Mouse (Mus musculus) lung, postnatal 25 days (tissue): ENCODE results near the gene Hat1.
"Not testable (repeated sequence)": the region's sequence is repeated elsewhere in the genome, so short reads cannot be mapped to it uniquely, and the experiment has no call there.

Source experiments
- DNase-seq: peaks from one replicate; pipeline ENCODE4 v3.0.0; 2022; ENCODE audit warnings: low spot score

The Hat1 gene

DNA sequence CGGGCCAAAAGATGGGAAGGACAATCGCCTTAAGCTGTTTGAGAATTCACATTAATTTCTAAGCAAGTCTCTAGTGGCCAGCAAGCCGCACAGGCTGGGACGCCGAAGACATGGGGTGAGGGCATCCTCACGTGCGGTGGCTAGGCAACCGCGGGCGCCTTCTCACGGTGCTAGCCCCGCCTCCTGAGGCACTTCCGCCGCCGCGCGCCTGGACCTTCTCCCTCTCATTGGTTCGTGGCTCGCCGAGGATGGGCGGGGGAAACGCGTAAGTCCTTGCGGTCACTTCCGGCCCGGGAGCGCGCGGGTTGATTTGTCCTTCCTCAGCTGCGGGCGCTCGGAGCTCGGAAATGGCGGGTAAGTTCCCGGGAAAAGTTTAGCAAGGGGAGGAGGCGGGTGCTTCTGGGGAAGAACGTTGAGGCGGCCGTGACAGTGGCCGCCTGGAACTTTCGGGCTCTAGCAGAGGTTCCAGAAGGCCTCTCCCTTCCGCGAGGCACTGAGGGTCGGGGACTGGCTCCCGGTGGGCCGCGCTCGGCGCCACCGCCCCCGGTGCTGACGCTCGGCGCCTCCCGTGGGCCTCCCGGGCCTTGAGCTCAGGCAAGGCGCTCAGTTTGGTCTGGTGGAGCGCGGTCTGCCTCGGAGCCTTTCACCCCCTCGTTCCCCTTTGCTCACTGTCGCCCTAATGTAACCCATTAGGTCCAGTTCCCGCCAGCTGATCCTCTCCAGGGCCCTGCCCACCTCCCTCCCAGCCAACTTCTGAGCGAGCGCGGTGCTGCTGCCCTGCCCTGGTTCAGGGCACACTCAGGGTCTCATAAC, at the start of gene Hat1:
Hat1 (plus strand) TSS at position 8 of the 813 bp plus-strand sequence.
- DNase-seq = peak; percentile 97

DNA sequence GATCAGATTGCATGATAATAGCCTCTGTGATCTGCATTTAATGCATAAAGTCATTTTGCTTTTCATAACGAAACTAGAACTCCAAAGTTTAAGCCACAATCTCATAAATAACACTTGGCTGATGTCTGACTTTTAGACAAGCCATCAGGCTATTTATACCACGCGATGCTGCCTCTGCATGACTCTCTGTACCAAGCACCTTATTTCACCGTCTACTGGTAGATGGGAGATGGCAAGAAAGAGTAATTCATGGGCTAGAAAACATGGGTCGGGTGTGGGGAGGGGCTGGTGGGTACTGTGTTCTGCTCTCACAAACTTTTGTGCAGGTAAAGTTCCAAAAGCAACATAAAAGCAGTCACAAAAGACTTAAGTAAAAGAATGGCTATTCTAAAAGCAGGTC, 48.6 kb upstream of the Hat1 start:
- DNase-seq = no peak

DNA sequence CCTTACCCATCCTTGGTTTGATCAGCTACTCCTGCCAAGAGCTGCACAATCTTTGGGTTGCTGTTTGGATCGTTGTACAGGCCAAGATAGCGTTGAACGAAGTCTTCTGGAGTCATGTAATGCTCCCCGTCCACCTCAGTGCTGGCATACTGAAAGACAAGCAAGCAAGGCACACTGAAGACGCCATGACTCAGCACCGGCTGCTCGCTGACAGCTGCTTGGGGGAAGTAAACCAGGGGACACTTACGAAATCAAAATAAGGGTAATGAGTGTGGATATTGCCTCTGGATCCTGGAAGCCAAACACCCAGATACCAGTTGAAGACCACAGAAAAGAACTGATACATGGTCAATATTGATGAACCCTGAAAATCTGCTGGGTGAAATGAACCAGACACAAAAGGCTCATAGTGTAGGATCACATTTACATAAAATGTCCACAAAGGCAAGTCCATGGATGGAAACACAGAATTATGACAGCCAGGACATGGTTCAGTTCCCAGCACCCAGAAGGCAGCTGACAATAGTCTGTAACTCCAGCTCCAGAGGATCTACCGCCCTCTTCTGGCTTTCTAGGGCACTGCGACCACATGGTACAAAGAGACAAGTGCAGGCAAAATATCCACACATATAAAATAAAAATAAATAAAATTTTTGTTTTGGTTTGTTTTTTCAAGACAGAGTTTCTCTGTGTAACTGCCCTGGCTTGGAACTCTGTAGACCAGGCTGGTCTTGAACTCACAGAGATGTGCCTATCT, 44.7 kb upstream of the Hat1 start:
- DNase-seq = no peak

DNA sequence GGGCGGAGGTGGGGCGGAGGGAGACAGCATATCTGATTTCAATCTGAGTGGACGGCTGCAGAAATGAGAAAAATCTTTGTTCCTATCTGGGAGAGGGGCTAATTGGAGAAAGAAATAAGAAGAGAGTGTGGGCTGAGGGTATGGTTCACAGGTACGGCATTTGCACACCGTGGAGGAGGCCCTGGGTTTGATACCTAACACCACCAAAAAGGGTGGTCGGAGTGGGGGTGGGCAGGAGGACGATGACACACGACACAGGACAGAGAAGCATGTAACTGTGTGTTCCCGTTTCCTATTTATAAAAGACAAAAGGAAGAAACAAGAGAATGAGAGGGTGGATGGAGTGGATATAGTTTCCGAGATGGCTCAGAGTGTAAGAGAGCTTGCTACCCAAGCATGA, 41.6 kb upstream of the Hat1 start:
- DNase-seq = no peak

DNA sequence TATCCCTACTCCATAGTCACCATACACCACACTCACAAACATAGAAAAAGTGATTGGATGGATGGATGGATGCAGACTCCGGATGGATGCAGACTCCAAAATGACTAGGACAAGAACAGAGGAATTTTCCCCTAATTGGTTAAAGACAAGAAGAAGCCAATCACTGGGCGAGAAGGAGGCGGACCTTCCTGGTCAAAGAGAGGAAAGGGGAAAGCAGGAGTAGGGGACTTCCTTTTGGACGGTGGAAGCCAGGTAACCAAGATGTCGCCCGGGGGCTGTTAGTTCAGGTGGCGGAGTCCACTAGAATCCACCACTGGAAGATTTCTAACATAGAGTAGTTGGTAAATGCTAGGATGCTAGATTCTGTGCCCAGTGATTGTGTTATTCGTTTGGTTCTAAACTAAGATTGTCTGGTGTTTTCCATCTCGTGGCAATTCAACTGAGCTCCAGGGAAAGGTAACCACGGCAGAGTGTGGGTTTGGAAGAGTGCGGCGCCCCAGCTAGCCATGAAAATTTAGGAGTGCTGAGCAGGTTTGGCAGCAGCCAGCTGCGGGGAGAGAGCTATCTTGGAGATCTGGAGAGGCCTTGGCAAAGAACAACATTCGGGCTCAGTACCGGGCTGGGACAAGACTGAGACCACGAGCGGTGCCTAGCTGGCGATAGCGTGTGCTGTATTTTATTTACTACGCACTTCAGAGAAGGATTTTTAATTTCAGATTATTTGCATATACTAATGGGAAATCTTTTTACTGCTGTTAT, 40.8 kb upstream of the Hat1 start:
- DNase-seq = no peak

DNA sequence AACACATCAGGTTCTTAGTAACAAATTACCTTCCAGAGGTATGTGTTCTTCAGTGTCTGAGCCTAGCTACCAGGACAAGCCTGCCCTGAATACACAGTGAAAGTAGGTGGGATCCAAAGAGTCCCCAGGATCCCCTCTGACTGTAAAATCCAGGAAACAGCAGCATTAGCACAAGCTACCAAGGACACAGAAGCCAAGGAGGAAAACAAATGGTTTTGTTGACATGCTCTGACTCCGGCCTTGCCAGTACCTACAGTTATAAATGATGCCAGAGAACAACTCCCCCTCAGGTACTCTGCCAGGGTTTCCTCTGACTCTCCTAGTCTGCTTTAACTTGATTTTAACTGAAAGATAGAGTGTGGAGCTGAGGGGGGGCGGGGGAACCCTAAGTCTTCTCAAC, 39.2 kb upstream of the Hat1 start:
- DNase-seq = no peak

DNA sequence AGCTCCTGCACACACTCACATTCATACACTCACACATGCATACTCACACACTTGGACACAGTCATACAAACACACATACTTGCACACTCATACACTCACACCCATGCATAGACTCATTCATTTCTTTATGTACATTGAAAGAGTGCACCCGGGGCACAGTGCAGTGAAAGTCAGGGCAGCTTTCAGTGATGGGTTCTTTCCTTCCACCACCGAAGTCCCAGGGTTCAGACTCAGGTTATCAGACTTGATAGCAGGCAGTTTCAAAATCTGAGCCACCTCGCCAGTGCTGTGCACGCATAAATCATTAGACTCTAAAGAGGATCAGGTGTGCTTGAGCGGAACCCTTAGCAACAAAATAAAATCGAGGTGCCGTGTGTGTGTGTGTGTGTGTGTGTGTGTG, 38.6 kb upstream of the Hat1 start:
- DNase-seq = no peak

DNA sequence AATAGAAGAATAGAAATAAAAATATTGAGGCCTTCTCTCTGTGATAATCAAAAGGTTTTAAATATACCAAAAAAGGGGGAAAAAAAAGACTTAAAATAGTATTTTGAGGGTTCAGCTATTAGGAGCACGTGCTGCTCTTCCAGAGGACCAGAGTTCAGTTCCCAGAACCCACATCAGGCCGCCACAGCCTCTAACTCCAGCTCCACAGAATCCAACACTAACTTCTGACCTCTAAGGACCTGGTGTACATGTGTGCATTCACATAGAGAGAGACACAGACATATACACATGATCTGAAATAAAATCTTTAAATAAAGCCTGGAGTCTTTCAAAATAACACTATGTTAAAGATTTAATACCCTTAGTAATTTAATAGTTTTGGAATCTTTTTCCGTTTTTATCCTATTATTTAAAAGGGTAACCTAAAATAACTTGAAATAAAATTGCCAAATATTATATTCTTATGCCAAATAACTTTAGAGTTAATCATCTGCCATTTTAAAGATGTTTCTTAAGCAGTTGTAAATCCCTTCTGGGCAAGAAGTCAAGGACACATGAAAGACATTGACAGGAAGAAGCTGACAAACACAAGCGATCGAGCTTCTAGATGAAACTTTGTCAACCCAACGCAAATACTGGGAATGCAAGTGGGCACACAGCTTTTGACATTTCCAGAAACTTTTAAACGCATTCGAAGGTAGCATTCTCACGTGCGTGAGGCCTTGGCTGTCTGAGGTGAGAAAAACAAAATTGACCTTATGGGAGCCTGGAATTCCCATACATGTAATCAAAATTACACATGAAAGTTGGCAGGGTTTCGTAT, 37.6 kb upstream of the Hat1 start:
- no peak for DNase-seq

DNA sequence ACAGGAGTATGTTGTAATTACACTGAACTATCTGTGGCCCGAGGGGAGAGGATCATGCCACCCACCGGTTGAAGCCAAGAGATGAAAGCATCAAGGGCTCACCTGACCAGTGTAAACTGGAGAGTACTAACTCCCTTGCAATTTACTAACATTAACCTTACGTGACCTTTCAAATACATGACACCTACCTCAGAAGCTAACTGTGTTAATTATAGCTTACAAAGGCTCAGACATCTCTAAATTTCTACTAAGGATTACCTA, 37.1 kb upstream of the Hat1 start:
- DNase-seq = no peak

DNA sequence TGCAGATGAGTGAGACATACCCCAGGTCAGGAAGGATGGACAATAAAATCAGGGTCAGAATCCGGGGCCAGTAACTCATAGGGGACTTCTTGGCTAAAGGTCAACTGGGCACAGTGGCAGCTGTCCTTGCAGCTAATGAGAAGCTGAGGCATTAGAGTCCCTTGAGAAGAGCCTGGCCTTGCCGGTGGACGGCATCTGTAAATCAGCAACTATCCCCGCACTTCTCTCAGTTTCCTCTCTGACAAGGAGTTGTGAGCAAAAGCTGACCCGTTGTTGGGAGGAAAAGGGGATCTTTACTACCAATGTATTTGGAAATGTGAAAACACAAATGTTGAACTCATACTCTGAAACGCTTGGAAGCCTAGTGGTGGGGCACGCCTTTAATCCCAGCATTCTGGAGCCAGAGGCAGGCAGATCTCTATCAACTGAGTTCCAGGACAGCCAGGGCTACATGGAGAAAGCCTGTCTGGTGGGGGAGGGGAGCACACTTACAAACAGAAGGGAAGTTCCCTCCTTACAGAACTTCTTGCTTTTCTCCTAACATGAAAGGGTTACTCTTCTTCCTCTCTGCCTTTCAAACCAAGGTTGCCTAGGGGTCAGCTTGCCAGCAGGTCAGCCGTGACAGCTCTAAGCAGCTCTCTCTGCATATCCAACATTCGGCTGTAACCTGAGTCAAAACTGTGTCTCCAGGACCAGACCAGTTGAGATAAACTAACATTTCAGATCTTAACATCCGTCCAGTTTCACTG, 35.3 kb upstream of the Hat1 start:
- no peak for DNase-seq

DNA sequence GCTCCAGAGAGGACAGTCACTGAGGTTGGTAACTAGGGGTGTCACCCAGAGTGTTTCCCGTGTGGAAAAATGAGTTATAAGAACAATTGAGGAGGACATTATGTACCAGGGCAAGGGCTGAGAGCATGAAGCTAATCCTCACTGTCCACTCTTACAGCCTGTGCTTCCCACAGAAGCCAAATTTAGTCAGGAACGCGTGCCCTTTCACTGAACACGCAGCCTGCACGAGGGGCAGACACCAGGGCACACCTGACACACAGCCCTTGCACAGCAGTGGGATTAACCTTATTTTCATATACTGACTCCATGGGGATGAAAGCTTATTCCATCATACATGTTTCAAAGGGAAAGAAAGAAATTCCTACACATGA, 34.7 kb upstream of the Hat1 start:
- peak; percentile 31 for DNase-seq

DNA sequence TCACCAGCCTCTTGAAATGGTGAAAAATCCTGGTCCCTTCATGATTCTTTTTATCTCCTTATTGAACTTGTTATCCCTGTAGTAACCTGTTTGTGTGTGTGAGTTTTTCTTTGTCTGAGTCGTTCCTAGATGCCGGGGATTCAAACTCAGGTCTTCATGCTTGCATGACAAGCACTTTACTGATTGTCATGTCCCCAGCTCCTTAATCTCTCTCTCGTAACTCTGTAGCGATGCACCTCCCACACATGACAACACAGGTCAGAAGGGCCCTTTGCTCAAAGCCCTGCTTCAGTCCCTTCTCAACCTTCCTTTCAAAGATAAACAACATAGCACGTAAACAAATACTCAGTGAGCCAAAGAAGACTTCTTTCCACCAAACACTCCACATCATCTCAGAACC, 30.4 kb upstream of the Hat1 start:
- DNase-seq = no peak

DNA sequence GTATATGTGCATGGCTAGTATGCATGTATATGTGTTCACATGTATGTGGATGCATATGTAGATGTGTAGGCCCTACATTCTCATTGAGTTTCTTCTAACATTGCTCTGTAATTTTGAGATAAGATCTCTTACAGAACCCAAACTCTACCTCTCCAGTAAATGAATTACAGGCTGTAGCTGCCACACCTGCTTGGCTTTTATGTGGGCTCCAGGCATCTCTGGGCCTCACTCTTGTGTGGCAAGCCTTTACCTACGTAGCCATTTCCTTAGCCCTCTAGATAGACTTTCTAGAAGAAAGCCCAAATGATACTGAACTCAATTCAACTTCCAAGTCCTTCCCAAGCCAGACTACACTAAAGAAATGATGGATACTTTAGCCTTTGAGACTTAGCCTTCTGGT, 28.6 kb upstream of the Hat1 start:
- DNase-seq = no peak

DNA sequence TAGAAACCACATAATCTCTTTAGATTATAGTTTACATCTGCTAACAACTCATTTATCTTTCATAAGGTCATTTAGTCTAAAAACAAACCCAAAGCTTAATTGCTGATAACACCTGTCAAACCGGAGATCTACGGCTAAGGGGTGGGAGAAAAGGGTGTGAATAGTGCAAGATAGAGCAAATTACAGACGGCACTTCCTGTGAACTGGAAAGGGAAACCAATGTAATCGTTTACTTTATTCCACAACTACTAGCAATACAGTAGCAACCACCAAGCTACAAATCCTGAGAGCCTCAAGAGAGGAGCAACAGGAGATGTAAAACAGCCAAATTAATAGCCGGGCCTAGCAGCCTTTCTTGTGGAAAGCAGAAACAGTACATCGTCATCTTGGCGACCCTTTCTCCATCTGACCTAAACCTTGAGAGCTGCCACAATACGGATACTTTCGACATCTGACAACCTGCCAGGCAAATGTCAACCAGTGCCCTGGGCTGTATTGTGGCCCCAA, 22.1 kb upstream of the Hat1 start:
- no peak for DNase-seq

DNA sequence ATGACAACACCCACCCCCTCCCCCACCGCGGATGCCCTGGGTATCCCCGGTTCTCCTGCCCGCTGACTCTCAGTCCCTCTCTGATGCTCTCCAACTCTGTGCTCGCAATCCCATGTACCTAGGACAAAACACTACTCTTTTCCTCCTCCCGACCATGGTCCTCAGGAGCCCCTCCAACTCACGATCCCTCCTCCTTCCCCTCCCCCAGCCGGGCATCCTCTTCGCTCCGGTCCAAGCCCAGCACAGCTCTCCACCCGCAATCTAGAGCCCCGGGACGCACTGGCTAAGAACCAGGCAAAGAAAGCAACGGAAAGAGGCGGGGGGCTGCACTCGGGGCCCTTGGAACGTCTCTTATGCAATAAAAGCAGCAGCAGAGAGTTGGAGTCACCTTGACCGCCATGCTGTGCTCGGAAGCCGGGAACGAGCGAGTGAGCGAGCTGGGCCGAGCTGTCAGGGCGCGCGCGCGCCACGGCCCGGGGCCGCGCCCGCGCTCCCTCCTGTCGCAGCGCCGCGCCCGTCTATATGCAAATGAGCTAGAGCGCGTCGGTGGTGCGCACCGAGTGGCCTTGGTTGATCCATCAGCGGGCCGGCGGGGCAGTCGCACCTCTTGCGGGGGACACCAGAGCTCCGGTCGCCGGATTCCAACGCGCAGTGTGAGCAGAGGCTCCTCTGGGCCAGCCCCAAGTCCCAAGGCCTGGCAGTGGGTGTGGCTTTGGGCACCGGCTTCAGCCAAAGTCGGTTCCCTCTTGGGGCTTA, 21.5 kb upstream of the Hat1 start, which contains the start of gene Slc25a12:
Slc25a12 (minus strand) TSS at position 625 of the 756 bp plus-strand sequence.
- peak; percentile 76 for DNase-seq

DNA sequence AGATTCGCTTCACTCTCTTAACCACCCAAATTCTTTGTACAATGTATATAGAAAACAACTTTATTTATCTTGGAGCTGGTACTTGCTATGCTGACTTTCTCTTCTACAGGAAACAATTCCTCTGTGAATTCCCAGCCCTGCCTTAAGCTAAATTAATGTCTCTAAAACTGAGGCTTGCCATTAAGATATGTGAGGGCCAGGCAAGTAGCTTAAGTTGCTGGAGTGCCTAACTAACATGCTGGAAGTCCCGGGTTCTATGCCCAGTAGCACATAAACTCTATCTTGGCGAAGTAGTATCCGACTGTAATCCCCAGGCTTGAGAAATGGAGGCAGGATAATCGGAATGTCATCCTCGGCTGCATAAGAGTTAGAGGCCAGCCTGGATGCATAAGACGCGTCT, 20.7 kb upstream of the Hat1 start:
- DNase-seq = no peak

DNA sequence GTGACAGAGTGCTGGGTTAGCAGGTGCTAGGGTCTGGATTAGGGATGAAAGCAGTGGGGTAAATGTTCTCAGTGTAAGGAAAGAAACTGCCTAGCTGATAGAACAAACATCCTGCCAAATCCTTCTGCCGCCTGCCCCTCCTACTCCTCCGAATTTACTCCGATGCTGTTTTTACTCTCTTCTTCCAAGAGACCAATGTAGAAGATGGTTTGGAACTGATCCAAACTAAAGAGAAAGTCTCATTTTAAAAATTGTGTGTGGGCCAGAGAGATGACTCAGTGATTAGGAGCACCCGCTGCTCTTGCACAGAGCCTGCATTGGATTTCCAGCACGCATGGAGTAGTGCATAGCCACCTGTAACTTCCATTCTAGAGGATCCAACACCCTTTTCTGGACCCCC, 17.0 kb upstream of the Hat1 start:
- no peak for DNase-seq

DNA sequence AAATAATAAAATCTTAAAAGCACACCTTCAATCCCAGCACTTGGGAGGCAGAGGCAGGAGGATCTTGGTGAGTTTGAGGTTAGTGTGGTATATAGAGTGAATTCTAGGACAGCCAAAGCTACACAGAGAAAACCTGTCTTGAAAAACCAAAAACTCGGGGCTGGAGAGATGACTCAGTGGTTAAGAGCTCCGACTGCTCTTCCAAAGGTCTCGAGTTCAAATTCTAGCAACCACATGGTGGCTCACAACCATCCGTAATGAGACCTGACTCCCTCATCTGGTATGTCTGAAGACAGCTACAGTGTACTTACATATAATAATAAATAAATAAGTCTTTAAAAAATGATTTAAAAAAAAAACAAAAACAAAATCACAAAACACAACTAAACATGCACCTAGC, 16.5 kb upstream of the Hat1 start:
- not testable (repeated sequence) for DNase-seq

DNA sequence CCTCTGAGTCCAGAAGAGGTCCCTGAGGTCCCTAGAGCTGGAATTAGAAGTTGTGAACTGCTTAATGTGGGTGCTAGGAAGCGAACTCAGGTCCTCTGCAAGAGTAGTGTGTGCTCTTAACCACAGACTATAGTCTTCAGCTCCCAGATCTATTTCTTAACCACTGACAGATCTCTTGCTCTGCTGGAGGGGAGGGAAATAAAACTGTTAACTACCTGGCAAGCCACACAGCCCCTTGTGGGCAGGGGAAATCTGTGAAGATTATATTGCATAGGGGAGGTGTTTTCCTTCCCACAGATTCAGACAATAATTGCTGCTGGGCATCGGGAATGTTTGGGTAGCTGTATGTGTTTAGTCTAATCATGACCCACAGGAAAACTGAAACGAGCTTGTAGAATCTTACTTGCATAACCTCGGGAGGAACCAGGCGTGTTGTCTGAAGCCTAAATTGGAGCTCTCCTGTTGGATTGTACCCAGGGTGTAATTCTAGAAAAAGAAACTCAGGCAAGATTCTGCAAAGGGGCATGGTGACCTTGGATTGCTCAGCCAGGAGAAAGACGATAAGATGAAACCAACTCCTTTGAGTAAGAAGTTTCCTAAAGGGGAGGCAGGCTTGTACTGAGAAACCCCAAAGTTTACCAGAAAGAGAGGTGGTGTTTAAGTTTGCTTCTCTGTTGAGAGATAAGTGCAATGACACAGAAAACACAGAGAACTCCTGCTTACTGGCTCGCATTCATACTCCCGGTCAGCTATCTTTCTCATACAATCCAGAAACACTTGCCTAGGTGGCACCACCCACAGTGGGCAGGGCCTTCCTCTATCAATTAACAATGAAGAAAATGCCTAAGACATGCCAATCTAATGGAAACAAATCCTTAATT, 14.2 kb upstream of the Hat1 start:
- no peak for DNase-seq
